Mouse (Mus musculus) Patski (cell line): Measurements from ENCODE around the gene Tspan13. TPM values are rescaled to one million over a fixed set of nuclear protein-coding genes. Genes with fewer than 3 reads are reported as not detected.

ENCODE experiments used
- ATAC-seq: fragments of 100-300 bp; one replicate; pipeline ENCODE4 v1.8.0; 2021
- CTCF ChIA-PET: fragments of 350-600 bp; sonication (Branson Sonifier 250); formaldehyde crosslinking; loops from one replicate; lab custom pipeline; 2022; ENCODE audit warnings: inconsistent platforms; lab: Charles Lee
- POLR2A ChIA-PET: fragments of 350-600 bp; sonication (Branson Sonifier 250); formaldehyde crosslinking; loops from one replicate; lab custom pipeline; 2022; ENCODE audit warnings: antibody characterized with exemption, inconsistent platforms; lab: Charles Lee
- DNase-seq: peaks from one replicate; pipeline ENCODE4 v3.0.0-alpha.2; 2011; ENCODE audit warnings: low read depth, low spot score
- H3K27me3 ChIP-seq: fragments of 371-371 bp; one replicate; pipeline ENCODE4 v1.5.1; 2021
- CTCF ChIP-seq: fragments of 100-300 bp; IDR thresholded peaks from one replicate; pipeline ENCODE4 v1.5.1; 2021
- in situ Hi-C: fragments of 300-500 bp; cut with MboI; formaldehyde crosslinking; loops from 3 replicates; pipeline ENCODE4 v1.11.1; 2018; ENCODE audit warnings: low pct_unique_long_range_greater_than_20kb, mixed read lengths
- polyA plus RNA-seq: library from polyadenylated mRNA; unstranded; gene quantifications from one replicate; pipeline ENCODE4 v1.2.3, GENCODE M21; 2021

Tspan13 gene
- polyA plus RNA-seq, 1 experiment from 2014 or later = 12.6 TPM

DNA sequence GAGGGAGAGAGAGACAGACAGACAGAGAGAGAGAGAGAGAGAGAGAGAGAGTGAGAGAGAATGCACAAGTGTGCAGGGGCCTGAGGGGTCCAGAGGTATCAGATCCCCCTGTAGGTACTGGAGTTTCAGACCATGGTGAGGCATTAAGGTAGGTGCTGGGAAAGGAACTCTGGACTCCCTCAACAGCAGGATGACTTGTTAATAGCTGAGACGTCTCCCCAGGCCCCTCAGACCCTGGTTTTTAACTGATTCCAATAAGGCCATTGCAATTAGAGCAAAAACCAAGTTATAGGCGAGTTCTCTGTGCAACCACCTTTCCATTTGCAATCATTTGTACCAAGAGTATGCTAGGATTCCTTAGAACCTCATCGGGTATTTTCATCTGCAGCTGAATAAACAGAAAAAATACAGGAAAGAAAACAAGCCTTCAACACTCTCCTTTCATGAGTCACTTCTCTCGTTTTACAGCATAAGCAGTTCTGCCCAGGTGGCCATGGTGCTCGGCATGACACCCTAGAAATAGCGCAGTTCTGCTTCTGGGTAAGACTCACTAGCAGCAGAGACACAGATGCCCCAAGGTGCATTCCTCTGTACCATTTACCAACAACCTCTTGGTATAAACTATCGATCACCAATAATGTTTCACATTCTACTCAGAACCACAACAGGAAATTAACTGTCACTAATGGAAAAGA lies 28.9 kb downstream of the Tspan13 start:
- ChIA-PET POLR2A (no interaction called here), CTCF (no interaction called here)
- in situ Hi-C loops = no loop called here
- ATAC-seq (no peak), DNase-seq (no peak)
- TF ChIP-seq CTCF = no peak
- peaks cover 4% of the 10 kb centered on the region for H3K27me3 ChIP-seq

DNA sequence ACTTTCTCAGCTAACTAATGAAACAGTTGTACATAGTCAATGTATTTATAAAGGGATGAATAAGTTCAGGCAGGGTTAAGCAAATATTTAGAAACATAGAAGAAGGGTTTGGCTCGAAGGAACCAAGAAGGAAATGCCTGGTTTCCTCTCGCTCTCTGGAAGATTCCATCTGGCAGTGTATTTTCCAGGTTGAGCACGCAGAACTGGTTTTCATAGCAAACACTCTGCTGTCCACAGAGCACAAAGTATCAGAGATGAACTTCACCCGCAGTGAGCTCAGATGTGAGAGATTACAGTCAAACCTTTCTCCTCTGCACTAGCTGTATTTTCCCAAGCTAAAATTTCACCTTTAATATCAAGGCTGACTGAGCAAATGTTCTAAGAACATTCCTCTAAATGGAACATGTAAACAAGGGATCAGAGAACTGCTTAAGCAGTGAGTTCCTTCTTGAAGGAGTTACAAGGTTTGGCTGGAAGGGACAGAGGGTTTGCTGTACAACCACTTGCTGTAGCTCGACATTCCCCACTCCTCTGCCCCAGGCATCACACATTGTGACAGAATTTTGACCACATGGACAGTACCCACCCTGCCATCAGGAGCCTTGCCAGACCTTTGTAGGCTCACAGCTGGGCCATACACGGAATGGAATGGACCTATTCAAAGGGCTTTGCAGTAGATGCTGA lies 33.8 kb downstream of the Tspan13 start:
- H3K27me3 ChIP-seq = peaks cover 4% of the 10 kb centered on the region
- ATAC-seq (no peak), DNase-seq (no peak)
- TF ChIP-seq CTCF = no peak
- ChIA-PET POLR2A (no interaction called here), CTCF (interaction anchor here (0.9 to 1.5 kb wide), 4 partner anchors 9 to 15 kb away, joined by 3 to 5 read pairs (median 4); no protein-coding TSS in a partner anchor)
- in situ Hi-C loops = no loop called here

DNA sequence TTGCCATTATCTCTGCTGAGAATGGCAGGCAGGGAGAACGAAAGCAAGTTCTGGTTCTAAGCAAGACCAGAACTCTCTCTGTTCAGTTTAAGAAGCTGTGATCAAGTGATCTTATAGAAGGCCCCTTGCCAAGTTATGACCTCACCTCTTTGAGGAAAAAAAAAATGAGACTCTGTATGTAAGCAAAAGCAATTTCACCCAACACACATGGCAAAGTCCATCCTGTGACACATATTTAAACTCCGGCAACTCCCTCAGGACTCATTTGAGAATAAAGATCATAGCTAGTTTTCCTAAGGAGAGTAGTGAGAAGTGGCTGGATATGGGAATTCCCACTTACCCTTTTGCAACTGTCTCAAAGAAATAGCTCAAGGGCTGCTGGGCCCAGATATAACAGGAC lies 34.7 kb downstream of the Tspan13 start:
- no peak for TF ChIP-seq CTCF
- peaks cover 4% of the 10 kb centered on the region for H3K27me3 ChIP-seq
- ATAC-seq (no peak), DNase-seq (no peak)
- ChIA-PET CTCF (interaction anchor here (0.7 to 1.5 kb wide), 5 partner anchors 9 to 20 kb away, joined by 3 to 5 read pairs (median 4); no protein-coding TSS in a partner anchor), POLR2A (no interaction called here)
- in situ Hi-C loops = no loop called here

DNA sequence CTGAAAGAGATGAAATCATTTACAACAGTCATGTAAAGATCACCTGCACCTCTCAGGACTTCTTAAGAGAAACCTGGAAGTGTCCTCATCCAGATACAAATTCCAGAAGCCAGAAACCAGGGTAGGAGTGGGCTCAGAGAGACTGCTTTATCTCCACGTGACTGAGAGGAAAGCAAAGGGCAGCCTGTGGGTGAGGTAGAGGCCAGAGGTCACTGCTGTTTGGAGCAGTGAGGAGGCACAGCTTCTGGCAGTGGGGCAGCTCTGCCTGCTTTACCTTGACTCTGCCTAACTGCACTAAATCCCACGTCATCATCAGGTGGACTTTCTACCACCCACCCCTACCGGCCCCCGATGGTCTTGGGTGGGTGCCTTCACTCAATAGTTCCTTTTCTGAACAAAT lies 37.6 kb downstream of the Tspan13 start:
- DNase-seq = no peak
- TF ChIP-seq CTCF = no peak
- CTCF ChIA-PET = no interaction called here
- no peak for ATAC-seq
- in situ Hi-C loops = no loop called here
- POLR2A ChIA-PET = no interaction called here
- no peaks in the 10 kb centered on the region for H3K27me3 ChIP-seq

DNA sequence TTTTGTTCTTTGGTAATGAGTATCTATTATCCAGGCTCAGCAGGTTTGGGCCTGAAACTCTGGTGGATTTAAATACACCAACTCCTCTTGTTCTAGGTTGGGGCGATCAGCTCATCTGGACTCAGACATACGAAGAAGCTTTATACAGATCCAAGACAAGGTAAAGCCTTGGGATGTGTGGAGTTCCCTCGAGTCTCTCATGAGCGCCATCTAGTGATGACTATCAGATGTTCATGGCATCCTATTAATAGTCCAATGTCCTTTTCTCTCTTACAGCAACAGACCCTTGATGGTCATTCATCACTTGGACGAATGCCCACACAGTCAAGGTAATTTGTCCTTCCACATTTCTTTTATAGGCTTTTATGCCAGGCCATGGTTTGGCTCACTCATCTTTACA lies 46.5 kb downstream of the Tspan13 start:
- in situ Hi-C loops = no loop called here
- no peaks in the 10 kb centered on the region for H3K27me3 ChIP-seq
- DNase-seq (no peak), ATAC-seq (no peak)
- ChIA-PET POLR2A (no interaction called here), CTCF (interaction anchor here (0.7 to 1.3 kb wide), 4 partner anchors 8 to 99 kb away, joined by 3 to 4 read pairs (median 3); no protein-coding TSS in a partner anchor)
- TF ChIP-seq CTCF = peak; percentile 66

DNA sequence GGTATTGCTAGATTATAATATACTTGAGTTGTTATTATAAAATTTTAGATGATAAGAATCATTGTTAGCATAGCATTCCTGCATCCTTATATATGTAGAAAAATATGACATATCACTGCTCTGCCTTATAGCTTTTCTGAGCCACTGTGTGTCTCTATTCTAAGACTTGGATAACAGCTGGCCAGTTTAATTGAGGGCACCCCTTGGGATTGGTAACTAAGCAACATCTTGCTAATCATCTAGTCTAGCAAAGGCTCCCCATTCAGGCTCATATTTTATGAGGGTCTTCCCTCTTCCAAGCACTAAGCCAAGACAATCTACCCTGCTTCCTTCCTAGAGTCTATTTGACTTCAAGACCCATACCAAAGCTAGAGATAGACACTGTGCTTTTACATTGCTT lies 48.2 kb downstream of the Tspan13 start:
- ChIA-PET CTCF (interaction anchor here (1.0 kb wide), 1 partner anchor 14 kb away, joined by 4 read pairs; no protein-coding TSS in a partner anchor), POLR2A (no interaction called here)
- in situ Hi-C loops = no loop called here
- ATAC-seq (no peak), DNase-seq (no peak)
- TF ChIP-seq CTCF = no peak
- H3K27me3 ChIP-seq = no peaks in the 10 kb centered on the region

DNA sequence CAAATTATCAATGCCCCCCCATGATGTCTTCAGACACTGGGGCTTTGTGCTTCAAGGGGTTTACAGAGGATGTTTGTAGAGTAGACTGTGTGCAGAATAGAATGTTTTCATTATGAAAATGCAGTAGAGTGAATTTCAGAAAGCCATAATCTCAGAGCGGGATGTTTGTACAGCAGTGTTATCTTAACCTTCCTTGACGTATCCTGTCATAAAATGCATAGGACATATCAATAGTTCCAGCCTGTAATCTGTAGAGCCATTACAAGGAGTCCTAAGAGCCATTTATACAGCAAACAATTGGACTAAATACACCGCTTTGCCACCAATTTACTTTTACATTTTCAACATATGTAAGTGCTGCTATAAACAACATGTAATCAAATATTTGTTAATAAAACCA lies 48.7 kb downstream of the Tspan13 start:
- ChIA-PET POLR2A (no interaction called here), CTCF (interaction anchor here (1.0 kb wide), 1 partner anchor 14 kb away, joined by 4 read pairs; no protein-coding TSS in a partner anchor)
- ATAC-seq (no peak), DNase-seq (no peak)
- TF ChIP-seq CTCF = no peak
- H3K27me3 ChIP-seq = no peaks in the 10 kb centered on the region
- in situ Hi-C loops = no loop called here

DNA sequence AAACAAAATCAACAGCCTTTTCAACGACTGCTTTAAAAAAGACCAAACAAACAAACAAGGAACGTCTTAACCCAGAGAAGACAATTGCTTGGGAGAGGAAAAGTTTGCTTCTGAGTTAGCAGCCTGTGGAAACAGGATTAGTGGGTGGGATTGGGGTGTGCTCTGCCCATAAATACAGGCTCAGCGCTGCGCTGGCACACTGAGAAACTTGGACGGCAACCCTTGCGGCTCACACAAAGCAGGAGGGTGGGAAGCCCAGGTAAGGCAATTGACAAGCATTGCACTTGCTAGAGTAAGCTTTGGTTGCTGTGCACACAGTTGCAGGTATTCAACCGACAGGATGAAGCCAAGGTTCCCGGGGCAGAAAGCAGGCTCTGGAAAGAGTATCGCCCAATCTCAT lies 49.6 kb downstream of the Tspan13 start, which contains the start of gene Agr2:
TSS of gene Agr2 (plus strand) at position 197 of the 400 bp plus-strand sequence.
- no peak for DNase-seq
- ATAC-seq = no peak
- ChIA-PET CTCF (no interaction called here), POLR2A (interaction anchor here (0.6 kb wide), 1 partner anchor 901 kb away, joined by 3 read pairs; no protein-coding TSS in a partner anchor)
- in situ Hi-C loops = no loop called here
- H3K27me3 ChIP-seq = no peaks in the 10 kb centered on the region
- TF ChIP-seq CTCF = no peak

DNA sequence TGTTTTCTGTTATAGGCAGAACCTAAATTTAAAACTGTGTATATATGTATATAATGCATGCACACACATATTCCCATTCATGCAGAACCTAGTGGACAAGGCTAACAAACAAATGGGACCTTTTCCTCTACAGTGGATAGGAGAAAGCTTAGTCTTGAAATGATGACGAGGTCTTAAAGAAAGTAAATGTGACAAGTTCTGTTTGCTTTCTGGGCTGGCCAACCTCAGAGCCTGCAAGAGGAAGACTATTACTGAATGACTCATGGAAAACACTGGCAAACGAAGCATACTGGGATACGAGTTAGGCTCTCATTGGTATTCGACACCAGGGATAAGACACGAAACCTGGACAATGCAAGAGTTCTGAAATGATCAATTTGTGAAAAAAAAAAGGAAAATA lies 57.6 kb downstream of the Tspan13 start:
- ChIA-PET POLR2A (no interaction called here), CTCF (no interaction called here)
- in situ Hi-C loops = no loop called here
- DNase-seq (no peak), ATAC-seq (no peak)
- no peak for TF ChIP-seq CTCF
- H3K27me3 ChIP-seq = no peaks in the 10 kb centered on the region

DNA sequence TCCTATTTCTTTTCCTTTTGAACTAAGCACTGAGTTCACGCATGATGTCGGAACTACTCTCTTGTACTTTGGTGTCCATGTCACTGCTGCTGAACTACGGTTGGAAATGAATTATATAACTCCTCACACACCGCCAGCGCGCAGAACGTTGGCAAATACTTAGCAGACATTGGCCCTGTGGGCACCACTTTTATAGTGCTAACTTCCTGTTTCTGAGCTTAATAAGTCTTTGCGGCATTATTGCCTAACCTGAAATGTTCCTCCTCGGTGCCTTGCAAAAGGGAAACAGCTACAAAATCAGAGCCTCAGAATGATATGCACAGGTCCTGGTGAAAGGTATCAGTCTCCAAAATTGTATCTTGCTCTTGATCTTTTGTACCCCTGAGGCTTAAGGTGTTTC lies 58.8 kb downstream of the Tspan13 start:
- DNase-seq (no peak), ATAC-seq (no peak)
- H3K27me3 ChIP-seq = no peaks in the 10 kb centered on the region
- TF ChIP-seq CTCF = no peak
- CTCF ChIA-PET = no interaction called here
- POLR2A ChIA-PET = no interaction called here
- in situ Hi-C loops = no loop called here
